Mouse (Mus musculus) embryonic facial prominence, embryonic 13.5 days (tissue): ENCODE results near the gene Pabpn1. TPM values are rescaled to one million over a fixed set of nuclear protein-coding genes. Genes with fewer than 3 reads are reported as not detected.
"Not testable (repeated sequence)": the region's sequence is repeated elsewhere in the genome, so short reads cannot be mapped to it uniquely, and the experiment has no call there.

ENCODE experiments used
- ATAC-seq: fragments of 200-750 bp; cut with Nextera tagmentation; 2 replicates; pipeline ENCODE4 v1.8.0; 2017; ENCODE audit warnings: low read depth; ENCODE audit not compliant: insufficient number of reproducible peaks, insufficient read depth, low FRiP score, low TSS enrichment
- H3K27ac ChIP-seq: fragments of 300-500 bp; sonication (generic); 2 replicates; pipeline ENCODE4 v1.5.1; 2015; ENCODE audit warnings: moderate library complexity, mild to moderate bottlenecking, inconsistent platforms
- H3K27me3 ChIP-seq: fragments of 300-500 bp; sonication (generic); 2 replicates; pipeline ENCODE4 v1.6.1; 2015; ENCODE audit warnings: mild to moderate bottlenecking, inconsistent platforms
- H3K36me3 ChIP-seq: fragments of 300-500 bp; sonication (generic); 2 replicates; pipeline ENCODE4 v1.6.1; 2015; ENCODE audit warnings: mild to moderate bottlenecking, inconsistent platforms
- H3K4me1 ChIP-seq: fragments of 300-500 bp; sonication (generic); 2 replicates; pipeline ENCODE4 v1.6.1; 2015; ENCODE audit warnings: inconsistent platforms
- H3K4me2 ChIP-seq: fragments of 300-500 bp; sonication (generic); 2 replicates; pipeline ENCODE4 v1.6.1; 2015; ENCODE audit warnings: moderate library complexity, mild to moderate bottlenecking, inconsistent platforms
- H3K4me3 ChIP-seq: fragments of 300-500 bp; sonication (generic); 2 replicates; pipeline ENCODE4 v1.5.1; 2015; ENCODE audit warnings: mild to moderate bottlenecking, inconsistent platforms
- H3K9ac ChIP-seq: fragments of 300-500 bp; sonication (generic); 2 replicates; pipeline ENCODE4 v1.6.1; 2015; ENCODE audit warnings: mild to moderate bottlenecking, inconsistent platforms
- H3K9me3 ChIP-seq: fragments of 300-500 bp; sonication (generic); 2 replicates; pipeline ENCODE4 v1.6.1; 2016; ENCODE audit warnings: inconsistent platforms
- WGBS: fragments of 180-500 bp; shearing (Covaris S2); methylation state at CpG from one replicate; pipeline ENCODE4 v1.1.7; 2015; ENCODE audit warnings: mixed read lengths; 5-methylcytosine and 5-hydroxymethylcytosine counted together
- polyA plus RNA-seq: library from polyadenylated mRNA; unstranded; fragments of >200 nt; fragmentation: Nextera tagmentation; extraction: Ambion mirVana; gene quantifications from 2 replicates; pipeline ENCODE4 v1.2.1, GENCODE M21; 2015

The Pabpn1 gene
- polyA plus RNA-seq, 1 experiment from 2014 or later, result 163 TPM

- Histone ChIP-seq H3K4me3 (no peak overlapping the region), H3K9me3 (no peaks in the 10 kb centered on the region), H3K4me2 (no peak overlapping the region), H3K9ac (no peak overlapping the region), H3K27ac (no peak overlapping the region), H3K27me3 (no peaks in the 10 kb centered on the region), H3K4me1 (peaks cover 19% of the 10 kb centered on the region), H3K36me3 (no peaks in the 10 kb centered on the region)
- no peak for ATAC-seq
- WGBS, result 83% methylated on average over 15 of the region's 15 CpGs
Observed at GRCm38 (mm10) chr14:54938431-54939219, 46.3 kb downstream of the Pabpn1 start.

- no peak for ATAC-seq
- no peaks in the 10 kb centered on the region for H3K36me3 ChIP-seq
- 49% methylated on average over 12 of the region's 12 CpGs for WGBS
- no peak overlapping the region for H3K27ac ChIP-seq
- H3K9ac ChIP-seq, result no peak overlapping the region
- no peaks in the 10 kb centered on the region for H3K9me3 ChIP-seq
- H3K4me3 ChIP-seq, result no peak overlapping the region
- no peak overlapping the region for H3K4me2 ChIP-seq
- H3K4me1 ChIP-seq, result peaks cover 19% of the 10 kb centered on the region
- H3K27me3 ChIP-seq, result no peaks in the 10 kb centered on the region
Observed at GRCm38 (mm10) chr14:54939434-54940175, 47.3 kb downstream of the Pabpn1 start.

GRCm38 (mm10) chr14:54940176-54940530 lies 47.9 kb downstream of the Pabpn1 start:
- H3K36me3 ChIP-seq, result no peaks in the 10 kb centered on the region

GRCm38 (mm10) chr14:54941024-54941978 lies 49.0 kb downstream of the Pabpn1 start:
- H3K9ac ChIP-seq, result no peak overlapping the region
- H3K4me1 ChIP-seq, result peaks cover 10% of the 10 kb centered on the region
- H3K4me3 ChIP-seq, result no peak overlapping the region
- no peak overlapping the region for H3K27ac ChIP-seq
- 59% methylated on average over 13 of the region's 13 CpGs for WGBS
- no peak for ATAC-seq
- H3K4me2 ChIP-seq, result no peak overlapping the region
- no peaks in the 10 kb centered on the region for H3K36me3 ChIP-seq
- no peaks in the 10 kb centered on the region for H3K27me3 ChIP-seq
- no peaks in the 10 kb centered on the region for H3K9me3 ChIP-seq

More at GRCm38 (mm10) chr14:54940176-54940530, 47.9 kb downstream of the Pabpn1 start:
- no peak overlapping the region for H3K9ac ChIP-seq
- WGBS, result 73% methylated on average over 3 of the region's 3 CpGs
- no peaks in the 10 kb centered on the region for H3K27me3 ChIP-seq
- no peak for ATAC-seq
- peaks cover 19% of the 10 kb centered on the region for H3K4me1 ChIP-seq
- no peak overlapping the region for H3K4me3 ChIP-seq
- no peaks in the 10 kb centered on the region for H3K9me3 ChIP-seq
- H3K4me2 ChIP-seq, result no peak overlapping the region
- no peak overlapping the region for H3K27ac ChIP-seq

- Histone ChIP-seq H3K4me2 (no peak overlapping the region), H3K36me3 (no peaks in the 10 kb centered on the region), H3K9ac (no peak overlapping the region), H3K4me3 (no peak overlapping the region), H3K9me3 (no peaks in the 10 kb centered on the region), H3K27me3 (no peaks in the 10 kb centered on the region), H3K27ac (no peak overlapping the region), H3K4me1 (peaks cover 5% of the 10 kb centered on the region; the same call in 1 of the 2 replicates)
- ATAC-seq, result no peak
- 86% methylated on average over 8 of the region's 8 CpGs for WGBS
Observed at GRCm38 (mm10) chr14:54942479-54942878, 50.2 kb downstream of the Pabpn1 start.

- Histone ChIP-seq H3K9me3 (no peaks in the 10 kb centered on the region), H3K4me2 (no peak overlapping the region), H3K4me1 (peaks cover 5% of the 10 kb centered on the region; the same call in 1 of the 2 replicates), H3K4me3 (no peak overlapping the region), H3K27me3 (no peaks in the 10 kb centered on the region), H3K9ac (no peak overlapping the region), H3K36me3 (no peaks in the 10 kb centered on the region), H3K27ac (no peak overlapping the region)
- ATAC-seq, result no peak
- WGBS, result 92% methylated on average over 7 of the region's 7 CpGs
Observed at GRCm38 (mm10) chr14:54943971-54944370, 51.7 kb downstream of the Pabpn1 start.

- Histone ChIP-seq H3K9ac (no peak overlapping the region), H3K9me3 (no peaks in the 10 kb centered on the region), H3K4me2 (no peak overlapping the region), H3K4me1 (peaks cover 5% of the 10 kb centered on the region; the same call in 1 of the 2 replicates), H3K36me3 (no peaks in the 10 kb centered on the region), H3K27me3 (no peaks in the 10 kb centered on the region), H3K4me3 (no peak overlapping the region), H3K27ac (no peak overlapping the region)
- WGBS, result 70% methylated on average over 2 of the region's 2 CpGs
- no peak for ATAC-seq
Observed at GRCm38 (mm10) chr14:54944939-54945338, 52.6 kb downstream of the Pabpn1 start.

- H3K27me3 ChIP-seq, result no peaks in the 10 kb centered on the region
- no peak for ATAC-seq
- H3K4me1 ChIP-seq, result peaks cover 3% of the 10 kb centered on the region; the same call in 1 of the 2 replicates
- H3K36me3 ChIP-seq, result no peaks in the 10 kb centered on the region
- H3K9ac ChIP-seq, result no peak overlapping the region
- 85% methylated on average over 19 of the region's 19 CpGs for WGBS
- no peak overlapping the region for H3K4me2 ChIP-seq
- H3K4me3 ChIP-seq, result no peak overlapping the region
- no peaks in the 10 kb centered on the region for H3K9me3 ChIP-seq
- H3K27ac ChIP-seq, result no peak overlapping the region
Observed at GRCm38 (mm10) chr14:54945975-54946704, 53.8 kb downstream of the Pabpn1 start.

- H3K4me2 ChIP-seq, H3K9me3 ChIP-seq, ATAC-seq: not testable (repeated sequence)
Observed at GRCm38 (mm10) chr14:54947008-54947407, 54.7 kb downstream of the Pabpn1 start.

More at GRCm38 (mm10) chr14:54947008-54947407, 54.7 kb downstream of the Pabpn1 start:
- H3K9ac ChIP-seq, H3K4me1 ChIP-seq, H3K27ac ChIP-seq, H3K4me3 ChIP-seq, H3K36me3 ChIP-seq, H3K27me3 ChIP-seq: not testable (repeated sequence)
- 86% methylated on average over 11 of the region's 11 CpGs for WGBS
